Mouse (Mus musculus) heart, embryonic 14.5 days (tissue): ENCODE measurements around the gene Lhx6. TPM values are rescaled to one million over a fixed set of nuclear protein-coding genes. Genes with fewer than 3 reads are reported as not detected.

ENCODE experiments used
- ATAC-seq: fragments of 200-750 bp; cut with Nextera tagmentation; 2 replicates; pipeline ENCODE4 v1.8.0; 2017; ENCODE audit warnings: low read depth, moderate TSS enrichment; ENCODE audit not compliant: insufficient number of reproducible peaks, insufficient read depth, low FRiP score
- H3K27ac ChIP-seq, 2 experiments: fragments of 200-500 bp in 1 of 2; fragments of 300-500 bp in 1 of 2; sonication (generic) in 1 of 2; replicated peaks in 1 of 2; 2 replicates each; pipeline ENCODE4 v1.5.1; 2012 to 2014; ENCODE audit warnings: low read depth in 2 of 2, low read length in 2 of 2, control low read depth in 1 of 2, mild to moderate bottlenecking in 1 of 2, mixed read lengths in 1 of 2; ENCODE audit not compliant: control insufficient read depth in 1 of 2, insufficient read depth in 1 of 2
- H3K27me3 ChIP-seq: fragments of 300-500 bp; sonication (generic); 2 replicates; pipeline ENCODE4 v1.6.1; 2014; ENCODE audit warnings: mild to moderate bottlenecking, low read length, control low read depth; ENCODE audit not compliant: control insufficient read depth, insufficient read depth
- H3K36me3 ChIP-seq: fragments of 300-500 bp; sonication (generic); 2 replicates; pipeline ENCODE4 v1.6.1; 2014; ENCODE audit warnings: mild to moderate bottlenecking, control low read depth, low read length, mixed read lengths; ENCODE audit not compliant: control insufficient read depth, insufficient read depth
- H3K4me1 ChIP-seq, 2 experiments: fragments of 200-500 bp in 1 of 2; fragments of 300-500 bp in 1 of 2; sonication (generic) in 1 of 2; 2 replicates each; pipeline ENCODE4 v1.6.1; 2012 to 2014; ENCODE audit warnings: low read length in 2 of 2, control low read depth in 1 of 2, mixed read lengths in 1 of 2; ENCODE audit not compliant: control insufficient read depth in 2 of 2, insufficient read depth in 2 of 2
- H3K4me2 ChIP-seq: fragments of 300-500 bp; sonication (generic); 2 replicates; pipeline ENCODE4 v1.6.1; 2014; ENCODE audit warnings: mild to moderate bottlenecking, low read length
- H3K4me3 ChIP-seq, 2 experiments: fragments of 200-500 bp in 1 of 2; fragments of 300-500 bp in 1 of 2; sonication (generic) in 1 of 2; 2 replicates each; pipeline ENCODE4 v1.5.1; 2012 to 2014; ENCODE audit warnings: low read length in 2 of 2, mild to moderate bottlenecking in 2 of 2, control low read depth in 1 of 2, low read depth in 1 of 2, moderate library complexity in 1 of 2; ENCODE audit not compliant: control insufficient read depth in 1 of 2, insufficient read depth in 1 of 2
- H3K9ac ChIP-seq: fragments of 300-500 bp; sonication (generic); 2 replicates; pipeline ENCODE4 v1.6.1; 2014; ENCODE audit warnings: mild to moderate bottlenecking, low read length
- H3K9me3 ChIP-seq: fragments of 300-500 bp; sonication (generic); 2 replicates; pipeline ENCODE4 v1.6.1; 2016; ENCODE audit warnings: low read length, control low read depth; ENCODE audit not compliant: control insufficient read depth
- WGBS: fragments of 180-500 bp; shearing (Covaris S2); extraction: QIAGEN DNeasy Blood & Tissue Kit; methylation state at CpG from one replicate; pipeline ENCODE4 v1.1.7; 2014; 5-methylcytosine and 5-hydroxymethylcytosine counted together
- polyA plus RNA-seq: library from polyadenylated mRNA; unstranded; fragments of >200 nt; fragmentation: Nextera tagmentation; extraction: Ambion mirVana; gene quantifications from 2 replicates; pipeline ENCODE4 v1.2.1, GENCODE M21; 2014

The Lhx6 gene
- polyA plus RNA-seq, 1 experiment from 2014 or later, result 1.5 TPM

GRCm38 (mm10) chr2:36092748-36093147 lies 12.5 kb downstream of the Lhx6 start:
- Histone ChIP-seq H3K9ac (no peak overlapping the region), H3K27me3 (peaks cover 98% of the 10 kb centered on the region), H3K4me2 (no peak overlapping the region), H3K36me3 (no peaks in the 10 kb centered on the region), H3K4me1 (peaks cover 11 to 15% of the 10 kb centered on the region in 2 experiments; a peak in 3 of 4 replicates), H3K9me3 (no peaks in the 10 kb centered on the region), H3K27ac (no peak overlapping the region), H3K4me3 (no peak overlapping the region)
- 16% methylated on average over 4 of the region's 4 CpGs for WGBS
- no peak for ATAC-seq

DNA sequence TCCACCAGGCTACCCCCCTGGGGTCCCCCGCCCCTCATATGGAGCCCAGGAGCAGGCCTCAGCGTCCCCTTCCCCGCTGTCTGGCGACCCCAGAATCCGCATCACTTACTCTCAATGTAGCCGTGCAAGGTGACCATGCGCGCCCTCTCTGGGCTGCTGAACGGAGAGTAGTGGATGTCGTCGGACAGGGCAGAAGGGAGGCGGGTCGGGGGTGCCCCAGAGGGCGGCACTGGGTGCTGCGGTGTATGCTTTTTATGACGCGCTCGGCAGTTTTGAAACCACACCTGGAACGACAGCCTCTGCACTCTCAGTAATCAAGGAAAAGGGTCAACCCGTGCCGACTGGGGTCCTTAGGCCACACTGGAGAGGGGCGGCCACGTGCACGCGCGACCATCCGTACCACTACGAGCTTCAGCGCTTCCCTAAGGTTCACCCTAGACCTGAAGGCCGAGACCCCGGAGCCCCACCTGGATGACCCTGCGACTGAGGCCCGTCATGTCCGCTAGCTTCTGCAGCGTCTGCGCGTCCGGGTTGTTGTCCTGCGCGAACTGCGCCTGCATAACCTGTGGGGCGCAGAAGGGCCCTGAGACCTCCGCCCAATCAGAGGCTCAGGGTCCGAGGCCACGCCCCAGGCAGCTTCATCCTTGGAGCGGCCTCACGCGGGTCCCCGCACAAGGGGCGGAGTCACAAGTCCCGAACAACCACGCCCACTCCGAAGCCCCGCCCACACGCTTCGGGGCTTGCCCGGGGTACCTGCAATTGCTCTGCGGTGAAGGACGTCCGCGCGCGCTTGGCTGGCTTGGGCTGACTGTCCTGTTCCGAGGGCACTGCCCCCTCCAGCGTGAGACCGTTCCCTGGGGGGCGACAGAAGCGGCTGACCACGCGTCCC lies 14.1 kb downstream of the Lhx6 start:
- H3K4me2 ChIP-seq, result peak overlapping the region; percentile 91
- H3K36me3 ChIP-seq, result no peaks in the 10 kb centered on the region
- H3K9me3 ChIP-seq, result no peaks in the 10 kb centered on the region
- peaks cover 11 to 15% of the 10 kb centered on the region in 2 experiments; a peak in 3 of 4 replicates for H3K4me1 ChIP-seq
- H3K4me3 ChIP-seq, result peak overlapping the region; percentile 44 to 48
- 2% methylated on average over 70 of the region's 70 CpGs for WGBS
- H3K9ac ChIP-seq, result 0 out of 2 replicates have a peak overlapping the region, but pooled peaks have one; percentile 7
- no peak overlapping the region for H3K27ac ChIP-seq
- peak; percentile 69 for ATAC-seq
- peaks cover 98% of the 10 kb centered on the region for H3K27me3 ChIP-seq

GRCm38 (mm10) chr2:36089190-36089589 lies 16.0 kb downstream of the Lhx6 start:
- Histone ChIP-seq H3K36me3 (no peaks in the 10 kb centered on the region), H3K4me1 (peaks cover 11 to 15% of the 10 kb centered on the region in 2 experiments; a peak in 3 of 4 replicates), H3K9me3 (no peaks in the 10 kb centered on the region), H3K4me2 (no peak overlapping the region), H3K27me3 (peaks cover 91% of the 10 kb centered on the region), H3K9ac (no peak overlapping the region), H3K4me3 (no peak overlapping the region), H3K27ac (no peak overlapping the region)
- ATAC-seq, result no peak
- 61% methylated on average over 3 of the region's 3 CpGs for WGBS

- no peak overlapping the region for H3K9ac ChIP-seq
- 62% methylated on average over 1 of the region's 1 CpGs for WGBS
- no peaks in the 10 kb centered on the region for H3K9me3 ChIP-seq
- no peak for ATAC-seq
- H3K4me3 ChIP-seq, result no peak overlapping the region
- no peaks in the 10 kb centered on the region for H3K36me3 ChIP-seq
- H3K4me2 ChIP-seq, result no peak overlapping the region
- no peak overlapping the region for H3K27ac ChIP-seq
- H3K27me3 ChIP-seq, result peaks cover 57% of the 10 kb centered on the region
- H3K4me1 ChIP-seq, result peaks cover 0 to 4% of the 10 kb centered on the region in 2 experiments; a peak in 1 of 4 replicates
Measured at GRCm38 (mm10) chr2:36085041-36085440, 20.2 kb downstream of the Lhx6 start.

DNA sequence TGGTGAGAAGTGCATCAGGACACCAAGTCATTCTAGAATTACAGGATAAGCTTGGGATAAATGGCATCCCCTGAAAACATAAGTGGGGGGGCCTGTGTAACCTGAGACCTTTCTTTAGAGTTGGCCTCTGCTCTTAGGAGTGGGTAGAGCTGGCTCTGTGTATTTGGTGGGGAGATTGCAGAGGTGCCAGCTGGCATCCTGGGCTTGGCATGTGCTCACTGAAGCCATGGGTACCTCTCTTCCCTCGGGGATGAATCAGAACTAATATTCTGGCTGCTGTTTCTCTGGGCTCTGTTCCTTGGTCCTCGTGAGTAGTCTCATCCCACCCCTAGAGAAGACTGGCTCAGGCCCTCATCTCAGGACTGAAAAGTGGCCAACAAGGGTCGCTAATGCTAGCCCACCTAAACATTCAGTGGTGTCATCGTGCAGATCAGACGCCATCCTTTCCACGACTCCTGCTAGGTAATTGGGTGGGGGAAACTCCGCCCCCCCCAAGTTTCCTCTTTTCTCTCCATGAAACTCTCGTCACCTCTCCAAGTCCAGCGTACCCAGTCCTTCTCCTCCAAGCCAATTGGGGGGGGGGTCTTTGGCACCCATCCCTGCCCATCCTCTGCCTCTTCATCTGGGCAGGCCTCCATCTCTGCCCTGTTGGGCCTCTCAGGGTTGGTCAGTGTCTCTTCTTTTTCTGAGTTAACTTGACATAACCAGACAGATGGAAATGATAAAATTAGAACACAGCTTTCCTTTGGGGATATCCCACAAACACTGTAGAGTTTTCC lies 22.2 kb downstream of the Lhx6 start:
- H3K4me1 ChIP-seq, result peaks cover 0 to 4% of the 10 kb centered on the region in 2 experiments; a peak in 1 of 4 replicates
- no peak overlapping the region for H3K9ac ChIP-seq
- H3K27ac ChIP-seq, result no peak overlapping the region
- H3K4me3 ChIP-seq, result no peak overlapping the region
- H3K9me3 ChIP-seq, result no peaks in the 10 kb centered on the region
- peaks cover 47% of the 10 kb centered on the region for H3K27me3 ChIP-seq
- no peaks in the 10 kb centered on the region for H3K36me3 ChIP-seq
- no peak for ATAC-seq
- WGBS, result 73% methylated on average over 9 of the region's 9 CpGs
- no peak overlapping the region for H3K4me2 ChIP-seq

- H3K4me2 ChIP-seq, result no peak overlapping the region
- H3K9me3 ChIP-seq, result no peaks in the 10 kb centered on the region
- no peak overlapping the region for H3K27ac ChIP-seq
- peaks cover 47% of the 10 kb centered on the region for H3K27me3 ChIP-seq
- no peak overlapping the region for H3K4me3 ChIP-seq
- H3K4me1 ChIP-seq, result peaks cover 0 to 4% of the 10 kb centered on the region in 2 experiments; a peak in 1 of 4 replicates
- 19% methylated on average over 9 of the region's 9 CpGs for WGBS
- no peaks in the 10 kb centered on the region for H3K36me3 ChIP-seq
- ATAC-seq, result no peak
- H3K9ac ChIP-seq, result no peak overlapping the region
Measured at GRCm38 (mm10) chr2:36081446-36081845, 23.8 kb downstream of the Lhx6 start.

DNA sequence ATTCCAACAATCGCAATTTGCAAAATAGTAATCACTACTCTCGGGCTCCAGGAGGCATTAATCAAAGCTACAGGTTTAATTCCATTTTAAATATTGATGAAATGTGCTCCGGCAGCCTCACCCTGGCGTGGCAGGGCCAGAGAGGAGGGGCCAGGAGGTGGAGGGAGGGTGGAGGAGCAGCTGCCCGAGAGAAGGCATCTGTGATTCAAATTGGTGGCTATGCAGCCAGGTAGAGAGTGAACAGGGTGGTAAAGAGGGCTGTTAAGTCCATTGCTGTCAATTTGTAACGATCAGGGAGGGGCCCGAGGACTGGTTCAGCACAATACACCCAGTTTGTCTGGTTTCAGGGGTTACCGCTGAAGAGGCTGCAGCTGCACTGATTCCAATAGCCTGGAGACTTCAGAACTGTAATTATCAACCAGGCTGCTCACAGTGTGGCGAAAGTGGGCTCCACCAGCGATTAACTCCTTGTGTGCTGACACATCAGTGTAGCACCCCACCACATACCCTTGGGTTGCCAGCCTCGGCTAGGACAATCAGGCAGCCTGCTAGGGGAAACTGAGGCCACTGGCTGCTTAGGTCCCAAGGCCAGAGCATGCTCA lies 27.9 kb downstream of the Lhx6 start:
- H3K27me3 ChIP-seq, result peaks cover 31% of the 10 kb centered on the region
- ATAC-seq, result no peak
- H3K4me2 ChIP-seq, result no peak overlapping the region
- no peak overlapping the region for H3K27ac ChIP-seq
- 21% methylated on average over 11 of the region's 11 CpGs for WGBS
- no peak overlapping the region for H3K9ac ChIP-seq
- H3K36me3 ChIP-seq, result no peaks in the 10 kb centered on the region
- H3K4me3 ChIP-seq, result no peak overlapping the region
- H3K4me1 ChIP-seq, result peaks cover 0 to 4% of the 10 kb centered on the region in 2 experiments; a peak in 1 of 4 replicates
- no peaks in the 10 kb centered on the region for H3K9me3 ChIP-seq
